Mouse (Mus musculus): Measurements from ENCODE around the gene Gpi1. TPM values are rescaled to one million over a fixed set of nuclear protein-coding genes. Genes with fewer than 3 reads are reported as not detected.

Gene Gpi1
- 287 and 295 TPM in 2 replicates for polyA plus RNA-seq (2014; fragmentation: Nextera tagmentation; extraction: Ambion mirVana)

DNA sequence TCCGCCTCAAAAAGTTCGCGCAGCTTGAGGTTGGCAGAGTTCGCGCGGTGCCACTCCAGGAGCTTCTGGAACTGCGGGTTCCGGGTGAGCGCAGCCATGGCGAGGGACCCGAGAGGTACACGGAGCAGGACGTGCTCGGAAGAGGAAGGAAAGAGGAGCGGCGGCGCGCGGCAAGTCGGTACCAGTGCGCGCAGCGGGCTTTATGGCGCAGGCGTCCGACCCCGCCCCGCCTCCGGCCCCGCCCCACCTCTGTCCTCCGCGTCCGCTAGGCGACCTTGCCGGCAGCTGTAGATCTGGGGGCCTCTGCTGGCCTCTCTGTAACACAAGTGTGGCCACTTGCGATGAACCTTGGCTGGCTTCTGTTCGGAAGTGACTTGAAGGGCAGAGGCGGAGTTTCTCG lies at the start of gene Gpi1:
Gpi1 (minus strand) TSS at position 221 of the 400 bp plus-strand sequence.
- peak within 1 kb of the TSS; percentile 69 for H3K4me2 ChIP-seq (ENCODE audit: low read depth, low read length)
- H3K4me3 ChIP-seq (ENCODE audit: low read depth, low read length): peak within 1 kb of the TSS; percentile 73
- no peaks in the 10 kb centered on the region for H3K4me1 ChIP-seq (ENCODE audit: control insufficient read depth, insufficient read depth, low read length)
- WGBS: under 1% methylated on average over 39 of the region's 39 CpGs
- H3K9ac ChIP-seq (replicated peaks; ENCODE audit: low read length): peak within 1 kb of the TSS; percentile 81
- H3K36me3 ChIP-seq (replicated peaks; ENCODE audit: control insufficient read depth, insufficient read depth, low read depth, low read length): no peaks in the 10 kb centered on the region; the same call in 1 of the 2 replicates
- H3K27ac ChIP-seq (replicated peaks; ENCODE audit: low read depth, low read length): peak within 1 kb of the TSS; percentile 72; the same call in 1 of the 2 replicates
- ATAC-seq (replicated peaks; ENCODE audit: insufficient number of reproducible peaks, low FRiP score, low TSS enrichment, low read depth) (peak; percentile 70), DNase-seq (ENCODE audit: low spot score) (peak; percentile 93)
- no peaks in the 10 kb centered on the region for H3K9me3 ChIP-seq (replicated peaks; ENCODE audit: control insufficient read depth, low read length)
- no peaks in the 10 kb centered on the region for H3K27me3 ChIP-seq (ENCODE audit: control insufficient read depth, insufficient read depth, low read length)

DNA sequence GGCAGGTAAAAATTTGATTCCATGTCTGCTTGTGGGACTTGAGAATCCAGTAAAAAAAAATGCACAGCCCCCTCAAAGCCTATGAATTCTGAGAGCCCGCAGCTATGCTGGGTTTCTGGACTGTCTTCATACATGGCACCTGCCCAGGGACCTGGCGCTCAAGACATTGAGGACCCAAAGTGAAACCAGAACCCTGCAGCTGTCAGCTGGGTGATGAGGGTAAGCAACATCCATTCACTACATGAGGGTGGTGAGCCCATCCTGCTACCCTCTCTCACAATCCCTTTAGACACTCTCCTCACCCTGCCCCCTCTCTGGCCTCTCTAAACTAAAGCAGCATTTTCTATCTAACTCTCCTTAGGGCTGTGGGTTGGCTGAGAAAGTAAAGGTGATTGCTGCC lies 47.5 kb upstream of the Gpi1 start:
- Histone ChIP-seq H3K4me2 (ENCODE audit: low read depth, low read length) (no peak overlapping the region), H3K9me3 (replicated peaks; ENCODE audit: control insufficient read depth, low read length) (no peaks in the 10 kb centered on the region), H3K4me3 (ENCODE audit: low read depth, low read length) (no peak overlapping the region), H3K27ac (replicated peaks; ENCODE audit: low read depth, low read length) (no peak overlapping the region), H3K4me1 (ENCODE audit: control insufficient read depth, insufficient read depth, low read length) (no peaks in the 10 kb centered on the region), H3K9ac (replicated peaks; ENCODE audit: low read length) (no peak overlapping the region), H3K27me3 (ENCODE audit: control insufficient read depth, insufficient read depth, low read length) (no peaks in the 10 kb centered on the region), H3K36me3 (replicated peaks; ENCODE audit: control insufficient read depth, insufficient read depth, low read depth, low read length) (no peaks in the 10 kb centered on the region)
- 86% methylated on average over 2 of the region's 2 CpGs for WGBS
- DNase-seq (ENCODE audit: low spot score) (no peak), ATAC-seq (replicated peaks; ENCODE audit: insufficient number of reproducible peaks, low FRiP score, low TSS enrichment, low read depth) (no peak)

DNA sequence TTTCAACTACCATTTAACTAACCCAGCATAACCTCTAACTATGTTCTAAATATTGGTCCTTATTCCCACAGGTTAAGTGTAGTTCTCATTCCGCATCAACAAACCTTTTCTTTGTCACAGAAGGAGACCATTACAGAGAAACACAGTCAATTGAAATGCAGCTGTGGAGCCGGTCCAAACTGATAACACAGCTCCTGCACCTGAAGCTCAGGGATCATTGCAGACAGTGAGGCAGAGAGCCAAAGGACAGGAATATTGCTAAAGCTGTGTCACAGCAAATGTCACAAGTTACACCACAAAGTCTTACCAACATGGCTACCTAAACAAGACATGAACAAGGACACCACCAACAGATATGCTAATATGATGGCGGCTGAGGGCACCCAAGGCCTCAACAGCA lies 45.9 kb upstream of the Gpi1 start:
- Histone ChIP-seq H3K27me3 (ENCODE audit: control insufficient read depth, insufficient read depth, low read length) (no peaks in the 10 kb centered on the region), H3K4me1 (ENCODE audit: control insufficient read depth, insufficient read depth, low read length) (no peaks in the 10 kb centered on the region), H3K36me3 (replicated peaks; ENCODE audit: control insufficient read depth, insufficient read depth, low read depth, low read length) (no peaks in the 10 kb centered on the region), H3K9me3 (replicated peaks; ENCODE audit: control insufficient read depth, low read length) (no peaks in the 10 kb centered on the region), H3K27ac (replicated peaks; ENCODE audit: low read depth, low read length) (no peak overlapping the region), H3K4me3 (ENCODE audit: low read depth, low read length) (no peak overlapping the region), H3K4me2 (ENCODE audit: low read depth, low read length) (no peak overlapping the region), H3K9ac (replicated peaks; ENCODE audit: low read length) (no peak overlapping the region)
- ATAC-seq (replicated peaks; ENCODE audit: insufficient number of reproducible peaks, low FRiP score, low TSS enrichment, low read depth) (no peak), DNase-seq (ENCODE audit: low spot score) (no peak)
- WGBS: 95% methylated on average over 3 of the region's 3 CpGs

DNA sequence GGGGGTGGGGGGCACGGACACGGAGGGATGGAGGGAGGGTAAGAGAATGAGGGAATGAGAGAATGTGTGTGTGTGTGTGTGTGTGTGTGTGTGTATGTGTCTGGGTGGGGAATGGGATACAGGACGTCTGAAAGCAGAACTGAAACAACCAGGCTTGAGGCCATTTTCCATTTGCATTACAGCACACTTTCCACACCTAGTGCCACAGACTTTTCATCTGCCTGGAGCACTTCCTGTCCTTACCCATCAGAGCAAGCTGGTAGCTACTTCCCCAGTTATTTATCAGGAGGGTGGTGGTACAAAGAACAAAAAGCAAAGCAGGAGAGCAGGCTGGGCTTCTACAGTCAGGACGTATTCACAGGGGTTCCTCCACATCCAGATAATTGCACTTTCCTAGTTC lies 42.3 kb upstream of the Gpi1 start:
- Histone ChIP-seq H3K4me2 (ENCODE audit: low read depth, low read length) (no peak overlapping the region), H3K36me3 (replicated peaks; ENCODE audit: control insufficient read depth, insufficient read depth, low read depth, low read length) (no peaks in the 10 kb centered on the region), H3K4me1 (ENCODE audit: control insufficient read depth, insufficient read depth, low read length) (no peaks in the 10 kb centered on the region), H3K27me3 (ENCODE audit: control insufficient read depth, insufficient read depth, low read length) (no peaks in the 10 kb centered on the region), H3K27ac (replicated peaks; ENCODE audit: low read depth, low read length) (no peak overlapping the region), H3K4me3 (ENCODE audit: low read depth, low read length) (no peak overlapping the region), H3K9me3 (replicated peaks; ENCODE audit: control insufficient read depth, low read length) (no peaks in the 10 kb centered on the region), H3K9ac (replicated peaks; ENCODE audit: low read length) (no peak overlapping the region)
- no peak for DNase-seq (ENCODE audit: low spot score)
- ATAC-seq (replicated peaks; ENCODE audit: insufficient number of reproducible peaks, low FRiP score, low TSS enrichment, low read depth): no peak
- 50% methylated on average over 4 of the region's 4 CpGs for WGBS

DNA sequence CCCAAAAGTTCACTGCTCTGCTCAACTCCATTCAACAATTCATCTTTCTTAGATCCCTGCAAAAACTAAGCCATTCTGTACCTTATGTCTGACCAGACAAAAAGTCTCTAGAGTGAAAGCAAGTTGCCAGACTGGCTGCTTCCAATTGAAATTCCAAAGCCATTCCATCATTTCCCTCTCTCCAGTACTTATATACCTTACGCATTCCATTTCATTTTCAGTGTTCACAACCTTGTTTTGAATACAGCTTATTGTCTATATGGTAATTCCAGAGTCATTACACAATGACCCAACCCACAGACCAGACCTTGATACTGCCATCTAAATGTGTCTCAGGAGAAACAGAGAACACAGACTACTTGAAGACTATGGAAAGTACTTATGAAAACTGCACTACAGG lies 38.3 kb upstream of the Gpi1 start:
- ATAC-seq (replicated peaks; ENCODE audit: insufficient number of reproducible peaks, low FRiP score, low TSS enrichment, low read depth) (no peak), DNase-seq (ENCODE audit: low spot score) (peak; percentile 63)
- WGBS: 41% methylated on average over 1 of the region's 1 CpGs
- Histone ChIP-seq H3K27me3 (ENCODE audit: control insufficient read depth, insufficient read depth, low read length) (no peaks in the 10 kb centered on the region), H3K4me2 (ENCODE audit: low read depth, low read length) (no peak overlapping the region), H3K4me3 (ENCODE audit: low read depth, low read length) (no peak overlapping the region), H3K27ac (replicated peaks; ENCODE audit: low read depth, low read length) (no peak overlapping the region), H3K36me3 (replicated peaks; ENCODE audit: control insufficient read depth, insufficient read depth, low read depth, low read length) (no peaks in the 10 kb centered on the region), H3K9ac (replicated peaks; ENCODE audit: low read length) (no peak overlapping the region), H3K9me3 (replicated peaks; ENCODE audit: control insufficient read depth, low read length) (no peaks in the 10 kb centered on the region), H3K4me1 (ENCODE audit: control insufficient read depth, insufficient read depth, low read length) (no peaks in the 10 kb centered on the region)

DNA sequence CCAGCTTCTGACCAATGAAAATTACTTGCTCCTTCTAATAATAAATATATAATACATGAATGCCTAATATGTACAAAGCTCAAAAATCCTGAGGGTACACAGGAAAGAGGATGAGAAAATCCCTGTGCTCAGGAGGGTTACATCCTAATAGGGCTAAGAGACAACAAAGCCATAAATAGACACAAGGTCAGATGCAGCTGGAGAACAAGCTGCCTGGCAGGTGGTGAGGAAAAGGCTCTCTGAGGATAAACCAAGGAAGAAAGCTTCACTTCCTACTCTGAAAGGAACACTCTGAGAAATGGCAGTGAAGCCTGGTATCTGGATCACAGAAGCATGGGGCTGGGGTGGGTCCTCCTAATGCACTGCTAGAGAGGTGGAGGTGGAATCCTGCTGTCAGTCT lies 36.3 kb upstream of the Gpi1 start:
- H3K4me2 ChIP-seq (ENCODE audit: low read depth, low read length): no peak overlapping the region
- H3K27me3 ChIP-seq (ENCODE audit: control insufficient read depth, insufficient read depth, low read length): no peaks in the 10 kb centered on the region
- no peaks in the 10 kb centered on the region for H3K9me3 ChIP-seq (replicated peaks; ENCODE audit: control insufficient read depth, low read length)
- H3K36me3 ChIP-seq (replicated peaks; ENCODE audit: control insufficient read depth, insufficient read depth, low read depth, low read length): no peaks in the 10 kb centered on the region
- no peak overlapping the region for H3K27ac ChIP-seq (replicated peaks; ENCODE audit: low read depth, low read length)
- no peak overlapping the region for H3K9ac ChIP-seq (replicated peaks; ENCODE audit: low read length)
- ATAC-seq (replicated peaks; ENCODE audit: insufficient number of reproducible peaks, low FRiP score, low TSS enrichment, low read depth): no peak
- no peak for DNase-seq (ENCODE audit: low spot score)
- H3K4me1 ChIP-seq (ENCODE audit: control insufficient read depth, insufficient read depth, low read length): no peaks in the 10 kb centered on the region
- no peak overlapping the region for H3K4me3 ChIP-seq (ENCODE audit: low read depth, low read length)

DNA sequence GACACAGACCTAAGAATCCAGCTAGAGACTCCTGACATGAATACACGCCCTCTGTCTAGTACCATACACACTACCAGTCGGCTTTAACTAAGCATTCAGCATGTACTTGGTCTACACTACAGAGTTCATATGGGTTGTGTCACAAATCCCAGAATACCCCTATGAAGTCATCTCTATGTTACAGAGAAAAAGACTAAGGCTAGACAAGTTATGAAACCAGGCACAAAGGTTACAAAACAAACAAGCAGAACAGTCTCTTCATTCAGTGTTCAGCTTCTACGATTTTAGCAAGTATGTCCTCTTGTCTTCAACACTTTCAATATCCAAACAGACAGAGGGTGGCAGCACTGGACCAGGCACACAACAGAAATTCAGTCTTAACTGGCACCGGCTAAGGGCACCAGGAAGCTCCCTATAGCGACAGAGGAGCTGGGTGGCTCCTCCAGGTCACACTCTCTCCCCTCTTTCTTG lies 35.8 kb upstream of the Gpi1 start:
- no peak for ATAC-seq (replicated peaks; ENCODE audit: insufficient number of reproducible peaks, low FRiP score, low TSS enrichment, low read depth)
- peak; percentile 32 for DNase-seq (ENCODE audit: low spot score)
- H3K27ac ChIP-seq (replicated peaks; ENCODE audit: low read depth, low read length): no peak overlapping the region
- no peak overlapping the region for H3K9ac ChIP-seq (replicated peaks; ENCODE audit: low read length)
- H3K4me3 ChIP-seq (ENCODE audit: low read depth, low read length): no peak overlapping the region
- H3K4me1 ChIP-seq (ENCODE audit: control insufficient read depth, insufficient read depth, low read length): no peaks in the 10 kb centered on the region
- WGBS: 66% methylated on average over 5 of the region's 5 CpGs
- H3K27me3 ChIP-seq (ENCODE audit: control insufficient read depth, insufficient read depth, low read length): no peaks in the 10 kb centered on the region
- no peak overlapping the region for H3K4me2 ChIP-seq (ENCODE audit: low read depth, low read length)
- H3K9me3 ChIP-seq (replicated peaks; ENCODE audit: control insufficient read depth, low read length): no peaks in the 10 kb centered on the region
- no peaks in the 10 kb centered on the region for H3K36me3 ChIP-seq (replicated peaks; ENCODE audit: control insufficient read depth, insufficient read depth, low read depth, low read length)

DNA sequence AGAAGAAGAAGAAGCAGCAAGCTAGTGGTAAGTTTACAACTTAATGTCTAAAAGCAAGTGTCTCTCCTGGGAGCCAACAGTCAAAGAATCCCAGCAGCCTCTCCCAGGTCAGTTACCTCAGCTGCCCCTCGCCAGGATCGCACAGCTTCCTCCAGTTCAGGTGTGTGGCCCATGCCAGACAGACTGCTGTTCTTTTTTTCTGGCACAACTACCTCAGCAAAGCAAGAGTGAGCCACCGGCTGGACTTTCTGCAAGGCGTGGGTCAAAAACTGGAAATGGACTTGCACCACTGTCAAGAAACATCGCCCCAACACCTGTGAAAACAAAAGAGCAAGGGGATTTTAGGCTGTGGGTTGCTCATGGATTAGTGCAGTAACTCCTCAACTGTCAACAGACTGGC lies 33.3 kb upstream of the Gpi1 start:
- Histone ChIP-seq H3K4me1 (ENCODE audit: control insufficient read depth, insufficient read depth, low read length) (no peaks in the 10 kb centered on the region), H3K4me2 (ENCODE audit: low read depth, low read length) (no peak overlapping the region), H3K27me3 (ENCODE audit: control insufficient read depth, insufficient read depth, low read length) (no peaks in the 10 kb centered on the region), H3K9me3 (replicated peaks; ENCODE audit: control insufficient read depth, low read length) (no peaks in the 10 kb centered on the region), H3K36me3 (replicated peaks; ENCODE audit: control insufficient read depth, insufficient read depth, low read depth, low read length) (no peaks in the 10 kb centered on the region), H3K9ac (replicated peaks; ENCODE audit: low read length) (no peak overlapping the region), H3K27ac (replicated peaks; ENCODE audit: low read depth, low read length) (no peak overlapping the region), H3K4me3 (ENCODE audit: low read depth, low read length) (no peak overlapping the region)
- WGBS: 90% methylated on average over 5 of the region's 5 CpGs
- DNase-seq (ENCODE audit: low spot score) (no peak), ATAC-seq (replicated peaks; ENCODE audit: insufficient number of reproducible peaks, low FRiP score, low TSS enrichment, low read depth) (no peak)

Measured in embryonic facial prominence, embryonic 11.5 days (tissue).